Mouse (Mus musculus) G1E (cell line): ENCODE measurements around the gene Psmd5.

Source experiments
- CTCF ChIP-seq: IDR thresholded peaks from 2 replicates; pipeline ENCODE4 v1.5.1; 2012; ENCODE audit warnings: low read depth, low read length, inconsistent platforms, mixed read lengths
- GATA1 ChIP-seq: IDR thresholded peaks from 2 replicates; pipeline ENCODE4 v1.6.1; 2012; ENCODE audit warnings: borderline replicate concordance, low read length, inconsistent platforms, mixed read lengths
- POLR2AphosphoS5 ChIP-seq: IDR thresholded peaks from 2 replicates; pipeline ENCODE4 v1.6.1; 2012; ENCODE audit warnings: low read depth, low read length, inconsistent platforms; ENCODE audit not compliant: insufficient replicate concordance
- TAL1 ChIP-seq: conservative IDR thresholded peaks from 2 replicates; pipeline ENCODE4 v1.6.1; 2012; ENCODE audit warnings: low read depth, low read length, inconsistent platforms, mixed read lengths

DNA sequence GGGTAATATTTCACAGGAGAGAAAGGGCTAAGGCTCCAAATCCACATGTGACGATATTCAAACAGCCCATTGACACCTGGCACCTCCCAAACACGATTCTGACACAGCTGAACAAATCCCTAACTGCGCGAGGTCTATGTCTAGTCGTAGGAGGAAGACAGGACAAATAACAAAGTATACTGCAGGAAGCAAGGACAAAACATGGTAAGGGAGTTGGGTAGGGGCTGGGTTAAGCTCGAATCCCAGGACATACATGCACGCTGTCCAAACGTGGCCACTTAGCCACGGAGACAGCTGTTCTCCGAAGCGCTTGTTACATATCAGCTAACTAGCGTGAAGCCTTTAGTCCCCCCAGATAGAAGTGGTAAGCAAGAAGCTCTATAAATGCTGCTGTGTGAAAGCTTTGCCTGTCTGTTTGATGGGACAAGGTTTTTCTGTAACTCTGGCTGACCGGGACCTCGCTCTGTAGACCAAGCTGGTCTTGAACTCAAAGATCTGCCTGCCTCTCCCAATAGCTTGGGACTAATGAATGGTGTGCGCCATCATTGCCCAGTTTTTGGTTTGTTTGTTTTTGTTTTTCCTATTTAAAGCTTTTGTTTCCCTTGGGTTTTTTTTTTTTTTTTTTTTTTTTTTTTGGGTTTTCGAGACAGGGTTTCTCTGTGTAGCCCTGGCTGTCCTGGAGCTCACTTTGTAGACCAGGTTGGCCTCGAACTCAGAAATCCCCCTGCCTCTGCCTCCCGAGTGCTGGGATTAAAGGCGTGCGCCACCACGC is 48.1 kb downstream of the Psmd5 start:
- TF ChIP-seq CTCF (no peak), TAL1 (no peak), GATA1 (no peak), POLR2AphosphoS5 (no peak)
